Mouse (Mus musculus) hematopoietic stem cell, adult 5-6 weeks (primary cell): ENCODE results near the gene Tmem87a. TPM values are rescaled to one million over a fixed set of nuclear protein-coding genes. Genes with fewer than 3 reads are reported as not detected.

Source experiments
- total RNA-seq: library from RNA; stranded (forward); fragments of 172-1452, 232-1000 nt; gene quantifications from 2 replicates; pipeline ENCODE4 v1.2.3, GENCODE M21; 2017

Gene Tmem87a
- total RNA-seq, 1 experiment from 2014 or later: 65.4 TPM

Other genes with a start within 250 kb of the Tmem87a start
- 34.2 and 36.0 TPM in 2 replicates for gene Ehd4, start 249.5 kb downstream of the Tmem87a start, total RNA-seq
- gene Pla2g4e, start 158.8 kb downstream of the Tmem87a start, total RNA-seq: not detected in 2 replicates
- gene Pla2g4d, start 114.9 kb downstream of the Tmem87a start, total RNA-seq: not detected in 2 replicates
- not detected in 2 replicates for gene Pla2g4f, start 89.9 kb downstream of the Tmem87a start, total RNA-seq
- 53.1 and 73.5 TPM in 2 replicates for gene Vps39, start 51.0 kb downstream of the Tmem87a start, total RNA-seq
- 17.2 and 28.5 TPM in 2 replicates for gene Ganc, start 217 bp downstream of the Tmem87a start, total RNA-seq
- gene Capn3, start 51.9 kb upstream of the Tmem87a start, total RNA-seq: 4.3 and 6.0 TPM in 2 replicates
- gene Zfp106, start 159.7 kb upstream of the Tmem87a start, total RNA-seq: 85.1 and 133 TPM in 2 replicates
- 77.4 and 146 TPM in 2 replicates for gene Snap23, start 163.6 kb upstream of the Tmem87a start, total RNA-seq
- 15.4 and 16.2 TPM in 2 replicates for gene Haus2, start 205.3 kb upstream of the Tmem87a start, total RNA-seq
- 18.3 and 20.9 TPM in 2 replicates for gene Lrrc57, start 205.4 kb upstream of the Tmem87a start, total RNA-seq
- gene Stard9, start 225.0 kb upstream of the Tmem87a start, total RNA-seq: 1.8 and 3.1 TPM in 2 replicates